In the genomic region with DNA sequence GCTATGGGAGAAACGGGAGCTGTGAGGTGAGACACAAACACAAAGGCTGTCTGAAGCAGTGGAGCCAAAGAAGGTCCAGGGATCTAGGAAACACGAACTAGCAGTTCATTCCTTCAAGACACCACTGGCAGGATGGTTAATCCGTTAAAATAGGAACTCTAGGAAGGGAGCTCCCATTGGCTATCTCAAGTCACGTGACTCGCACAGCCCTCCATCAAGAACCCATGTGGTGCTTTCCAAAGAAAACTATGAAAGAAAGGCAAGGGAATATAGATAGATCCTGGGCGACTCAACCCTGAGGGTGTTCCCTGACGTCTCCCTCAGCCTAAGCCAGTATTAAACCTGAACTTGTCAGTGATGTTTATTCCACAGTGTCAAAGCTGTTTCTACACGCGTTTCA, we compare ENCODE assay signal across 28 mouse cellular contexts.
"Had no signal": no experiment of that assay in that cellular context is flagged by ENCODE, and none has a peak within 500 bp of the region (broad histone marks: within the 10 kb centered on the region; RNA-seq: fewer than 3 reads in every experiment).

No protein-coding gene starts in this region.

- H3K27me3 ChIP-seq: heart, embryonic 13.5 days; heart, embryonic 15.5 days; hindbrain, embryonic 12.5 days; intestine, embryonic 15.5 days; limb, embryonic 12.5 days; liver, embryonic 13.5 days had no signal

- H3K9me3 ChIP-seq: heart, embryonic 13.5 days; heart, embryonic 15.5 days; hindbrain, embryonic 12.5 days; intestine, embryonic 15.5 days; limb, embryonic 10.5 days; limb, embryonic 12.5 days; liver, embryonic 13.5 days had no signal

- H3K27ac ChIP-seq: heart, adult 2 months; heart, embryonic 13.5 days; heart, embryonic 15.5 days; hindbrain, embryonic 10.5 days; hindbrain, embryonic 12.5 days; hindbrain, embryonic 14.5 days; intestine, embryonic 15.5 days; layer of hippocampus, adult 2 months; left cerebral cortex, adult 2 months; limb, embryonic 10.5 days; limb, embryonic 12.5 days; liver, embryonic 13.5 days had no signal

- H3K36me3 ChIP-seq: heart, embryonic 13.5 days; heart, embryonic 15.5 days; hindbrain, embryonic 10.5 days; hindbrain, embryonic 12.5 days; intestine, embryonic 15.5 days; limb, embryonic 10.5 days; limb, embryonic 12.5 days; liver, embryonic 13.5 days had no signal

- ATAC-seq: hindbrain, embryonic 16.5 days; inflammation-experienced regulatory T-cells, adult 6 months; intestine, embryonic 15.5 days; intestine, postnatal 0 days had no signal

- H3K9ac ChIP-seq: heart, embryonic 13.5 days; heart, embryonic 15.5 days; hindbrain, embryonic 12.5 days; hindbrain, embryonic 14.5 days; intestine, embryonic 15.5 days; limb, embryonic 12.5 days; liver, embryonic 13.5 days had no signal

- DNase-seq: gastrocnemius, postnatal 14 days; gastrocnemius, postnatal 36 days; heart, adult 11 months; heart, adult 2 months; heart, postnatal 14 days; heart, postnatal 4 days; kidney, adult 18-20 months; kidney, adult 8-10 months; kidney, postnatal 10 days; kidney, postnatal 25 days; kidney, postnatal 4 days; liver; liver, embryonic 13.5 days had no signal

- H3K4me1 ChIP-seq: heart, embryonic 15.5 days; hindbrain, embryonic 10.5 days; hindbrain, embryonic 12.5 days; intestine, embryonic 15.5 days; limb, embryonic 10.5 days; limb, embryonic 12.5 days had no signal

- H3K4me3 ChIP-seq: heart, adult 2 months; heart, embryonic 13.5 days; heart, embryonic 15.5 days; hindbrain, embryonic 10.5 days; hindbrain, embryonic 12.5 days; intestine, embryonic 15.5 days; layer of hippocampus, adult 2 months; left cerebral cortex, adult 2 months; limb, embryonic 10.5 days; limb, embryonic 12.5 days; liver, embryonic 13.5 days had no signal

- H3K4me2 ChIP-seq: heart, embryonic 11.5 days; heart, embryonic 13.5 days; heart, embryonic 15.5 days; hindbrain, embryonic 12.5 days; hindbrain, embryonic 14.5 days; intestine, embryonic 15.5 days; limb, embryonic 12.5 days; liver, embryonic 11.5 days; liver, embryonic 13.5 days had no signal
